Mouse (Mus musculus) embryonic fibroblast, embryonic 13.5 days (primary cell): ENCODE measurements around the gene Bcat1.

Experiments
- CTCF ChIP-seq: IDR thresholded peaks from 2 replicates; pipeline ENCODE4 v1.5.1; 2011; ENCODE audit warnings: mild to moderate bottlenecking, control low read depth, low read length, moderate library complexity, borderline replicate concordance; ENCODE audit not compliant: insufficient read depth
- POLR2A ChIP-seq: IDR thresholded peaks from 2 replicates; pipeline ENCODE4 v1.6.1; 2011; ENCODE audit warnings: low read depth, mild to moderate bottlenecking, control low read depth, low read length, moderate library complexity

DNA sequence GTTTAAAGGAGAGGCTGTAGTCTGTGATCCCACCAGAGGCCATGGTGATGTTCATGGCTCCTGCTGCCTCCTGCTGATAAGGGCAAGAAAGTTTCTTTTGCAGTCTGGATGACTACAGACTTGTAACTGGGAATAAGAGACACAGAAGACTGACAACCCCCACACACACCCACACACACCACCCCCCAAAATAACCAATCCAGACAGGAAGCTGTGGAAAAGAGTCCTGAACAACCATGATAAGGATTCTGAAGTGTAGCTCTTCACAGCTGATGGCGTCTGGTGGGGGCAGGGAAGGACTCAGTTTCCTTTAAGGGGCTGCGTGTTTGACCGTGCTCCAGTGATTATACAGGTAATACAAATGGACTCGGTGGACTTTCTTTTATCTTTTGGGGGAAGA, 13.4 kb upstream of the Bcat1 start:
- TF ChIP-seq CTCF (no peak), POLR2A (no peak)
